26 mouse cellular contexts compared by ENCODE assay signal in the genomic region with DNA sequence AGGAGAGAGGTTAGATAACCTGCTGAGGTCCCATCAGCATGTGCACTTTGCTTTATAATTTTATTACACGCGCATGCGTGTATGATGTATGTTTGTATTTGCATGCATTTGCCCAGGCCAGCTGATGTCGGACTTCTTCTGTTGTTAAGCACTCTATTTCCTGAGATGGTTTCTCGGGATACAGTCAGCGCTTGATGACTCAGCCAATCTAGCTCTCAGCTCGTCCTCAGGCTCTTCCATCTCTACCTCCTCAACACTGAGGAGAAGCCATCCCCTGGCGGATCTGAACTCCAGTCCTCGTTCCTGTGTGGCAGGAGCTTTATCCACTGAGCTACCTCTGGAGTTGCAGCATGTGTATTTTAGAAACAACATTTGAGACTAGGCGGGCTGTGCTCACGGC. TPM values are rescaled to one million over a fixed set of nuclear protein-coding genes. Genes with fewer than 3 reads are reported as not detected.
DNase-seq lines count a peak whose midpoint lies in the region; ATAC-seq and TF ChIP-seq lines count a peak whose summit lies in the region.
"Had no signal": no experiment of that assay in that cellular context is flagged by ENCODE, and none has a peak within 500 bp of the region (broad histone marks: within the 10 kb centered on the region; RNA-seq: fewer than 3 reads in every experiment).

No protein-coding gene starts in this region.

- intact Hi-C loops in left cerebral cortex, postnatal 36 days (cut with DNase I) = loop anchor here (5.0 kb wide), 1 partner anchor 71 kb away; no protein-coding TSS in a partner anchor

- H3K4me3 ChIP-seq in testis, adult 2 months (ENCODE audit: control insufficient read depth, low read depth, low read length) = peak overlapping the region; percentile 90
- H3K4me3 ChIP-seq: embryonic facial prominence, embryonic 12.5 days; embryonic facial prominence, embryonic 15.5 days; forebrain, embryonic 12.5 days; forebrain, embryonic 15.5 days; gastrocnemius, adult 2 months had no signal

- peak; percentile 82 for ATAC-seq in frontal cortex, adult (ENCODE audit: low TSS enrichment)
- ATAC-seq: forebrain, embryonic 15.5 days; hindbrain, postnatal 0 days; inflammation-experienced regulatory T-cells, adult 6 months; intestine, embryonic 16.5 days had no signal

- no peak for TF ChIP-seq POLR2A in testis, adult 2 months (IDR thresholded peaks at IDR 0.05; ENCODE audit: control insufficient read depth, low read depth, low read length)

- no peak overlapping the region for H3K27ac ChIP-seq in testis, adult 2 months (ENCODE audit: control insufficient read depth, insufficient read depth, low read depth, low read length)
- H3K27ac ChIP-seq: embryonic facial prominence, embryonic 12.5 days; embryonic facial prominence, embryonic 15.5 days; forebrain, embryonic 12.5 days; forebrain, embryonic 15.5 days; gastrocnemius, adult 2 months; hindbrain, embryonic 14.5 days; hindbrain, postnatal 0 days had no signal

- TF ChIP-seq CTCF in testis, adult 2 months (IDR thresholded peaks at IDR 0.05; ENCODE audit: control insufficient read depth, insufficient read depth, insufficient replicate concordance, low read depth, low read length) = no peak

- no peaks in the 10 kb centered on the region for H3K36me3 ChIP-seq in testis, adult 2 months (ENCODE audit: control insufficient read depth, insufficient read depth, low read length)
- H3K36me3 ChIP-seq: embryonic facial prominence, embryonic 12.5 days; embryonic facial prominence, embryonic 15.5 days; forebrain, embryonic 12.5 days; forebrain, embryonic 15.5 days had no signal

- DNase-seq in frontal cortex, postnatal 25 days (ENCODE audit: low spot score in 2 of 2) = no peak
- DNase-seq in testis, postnatal 14 days (ENCODE audit: low spot score) = no peak
- DNase-seq in brain, adult 2 months (ENCODE audit: low read depth, low spot score) = peak; percentile 72
- DNase-seq in left cerebral cortex, postnatal 36 days (ENCODE audit: low spot score in 2 of 2) = no peak
- DNase-seq: adrenal gland, postnatal 10 days; adrenal gland, postnatal 36 days; cerebellum, adult 11 months; cerebellum, adult 2 months; cerebellum, adult 9-11 months; cerebellum, postnatal 25 days; gastrocnemius, adult 2 months; gastrocnemius, postnatal 14 days; heart, adult 11 months had no signal

- H3K4me1 ChIP-seq in testis, adult 2 months (ENCODE audit: control insufficient read depth, insufficient read depth, low read length) = no peaks in the 10 kb centered on the region

- no peaks in the 10 kb centered on the region for H3K27me3 ChIP-seq in testis, adult 2 months (ENCODE audit: control insufficient read depth, insufficient read depth, low read length)
- H3K27me3 ChIP-seq: embryonic facial prominence, embryonic 12.5 days; embryonic facial prominence, embryonic 15.5 days; forebrain, embryonic 12.5 days; forebrain, embryonic 15.5 days had no signal

RNA-seq across cellular contexts. Expression of a gene that starts 44.5 kb away (rescaled TPM):
- 0.07 and 0.11 TPM in 2 replicates for polyA plus RNA-seq in testis, adult 2 months (2012; rRNA removed)
- total RNA-seq in left cerebral cortex, postnatal 36 days (2021) = 10 to 100 TPM; 29.6 to 31.4 TPM
- total RNA-seq: common myeloid progenitor, adult 5-6 weeks; hematopoietic stem cell, adult 5-6 weeks; MEL had no signal
- polyA plus RNA-seq: inflammation-experienced regulatory T-cells, adult 6 months had no signal
